Mouse (Mus musculus) spleen, postnatal 10 days (tissue): ENCODE data around the gene Tma7.

Experiments used
- DNase-seq, 2 experiments: peaks; one replicate each; pipeline ENCODE4 v3.0.0; 2021 to 2022; ENCODE audit warnings: low spot score in 2 of 2

The Tma7 gene

GRCm38 (mm10) chr9:109068095-109068735, 14.2 kb downstream of the Tma7 start:
- no peak for DNase-seq

GRCm38 (mm10) chr9:109060898-109061295, 21.5 kb downstream of the Tma7 start:
- peak in 1 of 2 experiments; percentile 10 for DNase-seq

- DNase-seq = peak in 1 of 2 experiments; percentile 25
Measured at GRCm38 (mm10) chr9:109060184-109060897, 22.0 kb downstream of the Tma7 start.

- DNase-seq = peak; percentile 81 to 91
Measured at GRCm38 (mm10) chr9:109059136-109059903, 23.1 kb downstream of the Tma7 start, which contains the start of gene Trex1. TSS of gene Trex1 (minus strand) at chr9:109059734.

- no peak for DNase-seq
Measured at GRCm38 (mm10) chr9:109058006-109058765, 24.2 kb downstream of the Tma7 start.

GRCm38 (mm10) chr9:109057543-109057942, 24.8 kb downstream of the Tma7 start:
- DNase-seq = peak; percentile 8 to 23

- DNase-seq = peak; percentile 9 to 14
Measured at GRCm38 (mm10) chr9:109056916-109057315, 25.5 kb downstream of the Tma7 start.

GRCm38 (mm10) chr9:109056081-109056690, 26.2 kb downstream of the Tma7 start:
- peak; percentile 7 to 18 for DNase-seq

- peak; percentile 13 to 16 for DNase-seq
Measured at GRCm38 (mm10) chr9:109055271-109056030, 26.9 kb downstream of the Tma7 start.

- peak; percentile 43 to 56 for DNase-seq
Measured at GRCm38 (mm10) chr9:109054712-109055111, 27.7 kb downstream of the Tma7 start.

- DNase-seq = peak; percentile 6 to 11
Measured at GRCm38 (mm10) chr9:109053851-109054250, 28.5 kb downstream of the Tma7 start.

- peak in 1 of 2 experiments; percentile 10 for DNase-seq
Measured at GRCm38 (mm10) chr9:109053366-109053765, 29.0 kb downstream of the Tma7 start.

GRCm38 (mm10) chr9:109052490-109053260, 29.7 kb downstream of the Tma7 start:
- DNase-seq = peak in 1 of 2 experiments; percentile 13

- peak; percentile 3 to 56 for DNase-seq
Measured at GRCm38 (mm10) chr9:109051651-109052489, 30.5 kb downstream of the Tma7 start.

GRCm38 (mm10) chr9:109051011-109051501, 31.3 kb downstream of the Tma7 start:
- DNase-seq = peak; percentile 21 to 45

- DNase-seq = peak in 1 of 2 experiments; percentile 6
Measured at GRCm38 (mm10) chr9:109050674-109050997, 31.8 kb downstream of the Tma7 start.

GRCm38 (mm10) chr9:109049996-109050673, 32.3 kb downstream of the Tma7 start:
- DNase-seq = peak; percentile 4 to 36

GRCm38 (mm10) chr9:109049316-109049715, 33.1 kb downstream of the Tma7 start:
- no peak for DNase-seq
